In the genomic region with DNA sequence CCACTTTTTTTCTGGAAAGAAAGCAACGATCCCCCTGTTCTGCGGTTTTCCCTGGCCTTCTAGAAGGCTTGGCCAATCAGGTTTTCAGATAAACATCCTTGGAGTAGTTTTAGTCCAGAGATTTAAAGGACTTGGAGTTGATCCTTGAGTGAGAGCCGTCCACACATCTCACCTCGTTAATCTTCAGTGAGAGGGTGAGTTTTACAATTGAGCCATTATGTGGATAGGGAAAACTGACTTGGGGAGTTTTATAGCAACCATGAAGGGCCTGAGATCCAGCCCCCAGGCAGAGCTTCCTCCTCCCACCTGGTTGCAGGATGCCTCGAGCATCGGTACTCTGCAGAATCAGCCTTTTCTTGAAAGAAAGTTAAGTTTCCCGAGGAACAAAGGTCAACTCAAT, we compare ENCODE assay signal across 20 mouse cellular contexts.
DNase-seq lines count a peak whose midpoint lies in the region; ATAC-seq and TF ChIP-seq lines count a peak whose summit lies in the region.
"Had no signal": no experiment of that assay in that cellular context is flagged by ENCODE, and none has a peak within 500 bp of the region (broad histone marks: within the 10 kb centered on the region; RNA-seq: fewer than 3 reads in every experiment).

No protein-coding gene starts in this region.

- no peaks in the 10 kb centered on the region for H3K36me3 ChIP-seq in forebrain, postnatal 0 days (ENCODE audit: insufficient read depth)
- H3K36me3 ChIP-seq in forebrain, embryonic 14.5 days (ENCODE audit: control insufficient read depth, insufficient read depth, low read length): no peaks in the 10 kb centered on the region
- H3K36me3 ChIP-seq in midbrain, embryonic 12.5 days: no peaks in the 10 kb centered on the region
- no peaks in the 10 kb centered on the region for H3K36me3 ChIP-seq in midbrain, postnatal 0 days (ENCODE audit: insufficient read depth, low read length)
- H3K36me3 ChIP-seq: heart, embryonic 13.5 days; hindbrain, embryonic 15.5 days; stomach, embryonic 15.5 days had no signal

- H3K4me2 ChIP-seq in forebrain, postnatal 0 days (ENCODE audit: low read depth): no peak overlapping the region
- H3K4me2 ChIP-seq in forebrain, embryonic 14.5 days (ENCODE audit: low read length): no peak overlapping the region
- no peak overlapping the region for H3K4me2 ChIP-seq in midbrain, embryonic 12.5 days (replicated peaks)
- H3K4me2 ChIP-seq in midbrain, postnatal 0 days (ENCODE audit: low read depth, low read length, poor library complexity, severe bottlenecking): no peak overlapping the region
- H3K4me2 ChIP-seq: heart, embryonic 13.5 days; hindbrain, embryonic 15.5 days; stomach, embryonic 15.5 days had no signal

- H3K27ac ChIP-seq in forebrain, postnatal 0 days (ENCODE audit: low read depth, low read length): peak overlapping the region; percentile 21; the same call in 1 of the 2 replicates
- no peak overlapping the region for H3K27ac ChIP-seq in forebrain, embryonic 14.5 days (ENCODE audit: low read depth, low read length)
- H3K27ac ChIP-seq in midbrain, embryonic 12.5 days (replicated peaks): 0 out of 2 replicates have a peak overlapping the region, but pooled peaks have one; percentile 10
- H3K27ac ChIP-seq in midbrain, postnatal 0 days (ENCODE audit: low read depth, low read length): no peak overlapping the region
- H3K27ac ChIP-seq: heart, embryonic 13.5 days; hindbrain, embryonic 15.5 days; stomach, embryonic 15.5 days had no signal

- H3K9me3 ChIP-seq in forebrain, postnatal 0 days (ENCODE audit: low read length): no peaks in the 10 kb centered on the region
- H3K9me3 ChIP-seq in forebrain, embryonic 14.5 days (replicated peaks; ENCODE audit: control insufficient read depth, low read length): no peaks in the 10 kb centered on the region
- no peaks in the 10 kb centered on the region for H3K9me3 ChIP-seq in midbrain, embryonic 12.5 days
- H3K9me3 ChIP-seq in midbrain, postnatal 0 days (ENCODE audit: low read length): no peaks in the 10 kb centered on the region
- H3K9me3 ChIP-seq: heart, embryonic 13.5 days; hindbrain, embryonic 15.5 days; stomach, embryonic 15.5 days had no signal

- H3K4me1 ChIP-seq in forebrain, postnatal 0 days (ENCODE audit: insufficient read depth): peaks cover 15% of the 10 kb centered on the region
- peaks cover 24% of the 10 kb centered on the region for H3K4me1 ChIP-seq in forebrain, embryonic 14.5 days (ENCODE audit: control insufficient read depth, insufficient read depth, low read length)
- peaks cover 28% of the 10 kb centered on the region for H3K4me1 ChIP-seq in midbrain, embryonic 12.5 days
- H3K4me1 ChIP-seq in midbrain, postnatal 0 days (ENCODE audit: insufficient read depth, low read length): 0 out of 2 replicates have a peak, but pooled peaks cover 8% of the 10 kb centered on the region
- H3K4me1 ChIP-seq: stomach, embryonic 15.5 days had no signal

- 24% methylated on average over 7 of the region's 7 CpGs for WGBS in forebrain, postnatal 0 days
- 25% methylated on average over 7 of the region's 7 CpGs for WGBS in forebrain, embryonic 14.5 days
- 43% methylated on average over 7 of the region's 7 CpGs for WGBS in midbrain, embryonic 12.5 days
- 36% methylated on average over 7 of the region's 7 CpGs for WGBS in midbrain, postnatal 0 days

- H3K9ac ChIP-seq in forebrain, postnatal 0 days: no peak overlapping the region
- H3K9ac ChIP-seq in forebrain, embryonic 14.5 days (ENCODE audit: low read length): no peak overlapping the region
- no peak overlapping the region for H3K9ac ChIP-seq in midbrain, embryonic 12.5 days (replicated peaks)
- no peak overlapping the region for H3K9ac ChIP-seq in midbrain, postnatal 0 days (replicated peaks; ENCODE audit: low read length, poor library complexity, severe bottlenecking)
- H3K9ac ChIP-seq: heart, embryonic 13.5 days; hindbrain, embryonic 15.5 days; stomach, embryonic 15.5 days had no signal

- H3K4me3 ChIP-seq in forebrain, postnatal 0 days (ENCODE audit: low read depth, low read length): no peak overlapping the region
- no peak overlapping the region for H3K4me3 ChIP-seq in forebrain, embryonic 14.5 days (ENCODE audit: low read depth, low read length)
- H3K4me3 ChIP-seq in midbrain, embryonic 12.5 days: no peak overlapping the region
- H3K4me3 ChIP-seq in midbrain, postnatal 0 days (ENCODE audit: low read depth, low read length): no peak overlapping the region
- H3K4me3 ChIP-seq: heart, embryonic 13.5 days; hindbrain, embryonic 15.5 days; stomach, embryonic 15.5 days had no signal

- no peak for DNase-seq in forebrain, postnatal 0 days
- DNase-seq in forebrain, embryonic 14.5 days (ENCODE audit: low spot score): no peak
- DNase-seq in midbrain, postnatal 0 days (ENCODE audit: low spot score): no peak
- DNase-seq in hindlimb bud, embryonic 11.5 days (ENCODE audit: extremely low spot score, low read depth, low spot score): peak; percentile 60
- peak; percentile 22 for DNase-seq in yolk sac, embryonic 10.5 days (ENCODE audit: low spot score)
- DNase-seq in embryo, embryonic 10 days (ENCODE audit: low spot score): no peak
- DNase-seq: adrenal gland, postnatal 14 days; cerebellum, adult 8-10 months; gastrocnemius, postnatal 25 days; kidney, adult 9 months; kidney, postnatal 36 days; lung, postnatal 4 days; right cerebral cortex, adult 18-20 months; thymus, postnatal 25 days had no signal

- ATAC-seq in forebrain, postnatal 0 days: no peak
- ATAC-seq in forebrain, embryonic 14.5 days: no peak
- no peak for ATAC-seq in midbrain, embryonic 12.5 days (ENCODE audit: low FRiP score, low read depth)
- ATAC-seq in midbrain, postnatal 0 days (ENCODE audit: low FRiP score): no peak
- ATAC-seq: CD4-positive, CD25-positive, alpha-beta regulatory T cell, adult 4 months; intestine, embryonic 16.5 days had no signal

- no peaks in the 10 kb centered on the region for H3K27me3 ChIP-seq in forebrain, postnatal 0 days (ENCODE audit: insufficient read depth, low read length)
- no peaks in the 10 kb centered on the region for H3K27me3 ChIP-seq in forebrain, embryonic 14.5 days (replicated peaks; ENCODE audit: control insufficient read depth, insufficient read depth, low read length)
- H3K27me3 ChIP-seq in midbrain, embryonic 12.5 days: peaks cover 7% of the 10 kb centered on the region; the same call in 1 of the 2 replicates
- H3K27me3 ChIP-seq in midbrain, postnatal 0 days (ENCODE audit: insufficient read depth, low read length): no peaks in the 10 kb centered on the region
- H3K27me3 ChIP-seq: heart, embryonic 13.5 days; hindbrain, embryonic 15.5 days; stomach, embryonic 15.5 days had no signal

- no peak for TF ChIP-seq CTCF in forebrain, postnatal 0 days (IDR thresholded peaks at IDR 0.05; ENCODE audit: low read depth)
- TF ChIP-seq CTCF in midbrain, postnatal 0 days (IDR thresholded peaks at IDR 0.05): no peak

Comparison
In these comparisons a context has a peak if more than half of its experiments do, and no peak if none do; other contexts are left out.
1. H3K27ac ChIP-seq: peak in forebrain, postnatal 0 days (single experiment) and midbrain, embryonic 12.5 days (single experiment); none in forebrain, embryonic 14.5 days (single experiment) and midbrain, postnatal 0 days (single experiment).
2. DNase-seq: peak in hindlimb bud, embryonic 11.5 days (single experiment) and yolk sac, embryonic 10.5 days (single experiment); none in forebrain, postnatal 0 days (single experiment), forebrain, embryonic 14.5 days (single experiment), midbrain, postnatal 0 days (single experiment) and embryo, embryonic 10 days (single experiment).